Mouse (Mus musculus) urinary bladder, postnatal 25 days (tissue): ENCODE data around the gene Psmg1.

Experiments
- DNase-seq: peaks from one replicate; pipeline ENCODE4 v3.0.0; 2022; ENCODE audit warnings: low spot score

Psmg1 gene

GRCm38 (mm10) chr16:95958080-95958479, 32.7 kb downstream of the Psmg1 start:
- DNase-seq, result no peak

DNA sequence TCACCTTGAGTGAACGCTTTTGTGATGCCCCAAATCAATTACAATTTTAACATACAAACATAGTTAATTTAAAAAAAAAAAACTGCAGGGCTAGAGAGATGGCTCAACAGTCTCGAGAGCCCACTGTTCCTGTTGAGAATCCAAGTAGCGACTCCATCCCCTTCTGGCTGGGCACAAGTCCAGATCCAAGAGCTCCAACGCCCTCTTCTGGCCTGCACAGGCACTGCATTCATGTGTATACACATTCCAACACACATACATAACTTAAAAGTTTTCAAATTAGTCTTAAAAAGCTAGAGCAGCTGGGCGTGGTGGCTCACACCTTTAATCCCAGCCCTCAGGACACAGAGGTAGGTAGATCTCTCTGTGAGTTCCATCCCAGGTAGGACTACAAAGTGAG, 34.1 kb downstream of the Psmg1 start:
- no peak for DNase-seq

DNA sequence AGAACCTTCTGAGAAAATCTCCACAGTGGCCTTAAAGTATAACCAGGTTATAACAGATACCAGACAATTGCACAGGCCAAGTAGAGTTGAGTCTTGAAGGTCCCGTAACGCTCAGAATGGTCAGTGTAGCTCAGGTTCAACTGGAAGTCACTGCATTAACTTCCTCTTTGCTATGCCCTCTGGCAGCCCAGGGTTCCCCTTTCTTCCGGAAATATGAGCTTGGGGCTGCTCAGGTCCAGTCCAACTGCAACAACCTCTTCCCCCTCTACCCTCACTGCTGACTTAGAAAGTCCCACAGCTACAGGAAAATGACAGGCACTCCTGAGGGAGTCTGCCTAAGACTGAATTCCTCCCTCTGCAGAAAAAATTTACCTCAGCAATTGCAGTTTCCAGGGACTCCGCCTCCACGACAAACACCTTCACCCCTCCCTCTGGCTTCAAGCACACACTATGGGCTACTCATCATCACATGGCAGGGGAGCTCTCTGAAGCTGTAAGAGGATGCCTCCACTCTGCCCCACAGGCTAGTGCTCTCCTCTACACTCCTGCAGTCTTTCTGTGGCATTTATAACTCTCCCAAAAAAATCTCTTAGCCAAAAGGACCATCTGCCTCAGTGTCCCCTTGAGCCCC, 34.9 kb downstream of the Psmg1 start:
- no peak for DNase-seq

DNA sequence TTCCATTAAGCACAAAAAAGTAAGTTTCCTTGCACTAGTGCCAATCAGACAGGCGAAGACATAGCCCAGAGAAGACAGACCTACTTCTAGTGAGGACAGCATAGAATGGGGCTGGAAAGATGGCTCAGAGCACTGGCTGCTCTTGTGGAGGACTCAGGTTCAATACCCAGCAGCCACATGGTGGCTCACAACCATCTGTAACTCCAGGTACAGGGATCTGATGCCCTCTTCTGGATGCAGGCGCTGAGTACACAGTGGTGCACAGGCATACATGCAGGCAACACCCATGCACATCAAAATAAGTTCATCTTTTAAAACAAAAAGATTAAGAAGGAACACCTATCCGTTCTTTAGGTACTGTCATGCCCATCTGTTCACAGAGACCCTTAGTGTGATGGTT, 36.4 kb downstream of the Psmg1 start:
- no peak for DNase-seq

DNA sequence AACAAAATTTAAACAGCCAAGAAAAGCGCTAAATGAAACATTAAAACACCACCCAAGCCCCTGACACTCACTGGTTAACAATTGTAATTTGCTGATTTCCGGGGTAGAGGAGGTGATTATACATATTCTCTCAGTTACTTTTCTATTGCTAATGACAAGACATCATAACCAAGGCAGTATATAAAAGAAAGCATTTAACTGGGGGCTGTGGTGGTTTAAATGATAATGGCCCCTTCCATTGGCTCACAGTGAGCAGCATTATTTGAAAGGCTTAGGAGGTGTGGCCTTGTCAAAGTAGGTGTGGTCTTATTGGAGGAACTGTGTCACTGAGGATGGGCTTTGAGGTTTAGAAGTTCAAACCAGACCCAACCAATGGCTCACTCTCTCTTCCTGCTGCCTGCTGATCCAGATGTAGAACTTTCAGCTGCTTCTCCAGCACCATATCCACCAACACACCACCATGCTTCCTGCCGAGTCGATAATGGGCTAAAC, 37.6 kb downstream of the Psmg1 start:
- DNase-seq, result no peak

- no peak for DNase-seq
Measured at GRCm38 (mm10) chr16:95951471-95951870, 39.3 kb downstream of the Psmg1 start.

GRCm38 (mm10) chr16:95945389-95946311, 45.1 kb downstream of the Psmg1 start:
- DNase-seq, result peak; percentile 55

GRCm38 (mm10) chr16:95943186-95943585, 47.6 kb downstream of the Psmg1 start:
- no peak for DNase-seq

GRCm38 (mm10) chr16:95941575-95941974, 49.2 kb downstream of the Psmg1 start:
- no peak for DNase-seq

- DNase-seq, result no peak
Measured at GRCm38 (mm10) chr16:95935495-95935961, 55.2 kb downstream of the Psmg1 start.

GRCm38 (mm10) chr16:95932860-95933259, 57.9 kb downstream of the Psmg1 start:
- no peak for DNase-seq

DNA sequence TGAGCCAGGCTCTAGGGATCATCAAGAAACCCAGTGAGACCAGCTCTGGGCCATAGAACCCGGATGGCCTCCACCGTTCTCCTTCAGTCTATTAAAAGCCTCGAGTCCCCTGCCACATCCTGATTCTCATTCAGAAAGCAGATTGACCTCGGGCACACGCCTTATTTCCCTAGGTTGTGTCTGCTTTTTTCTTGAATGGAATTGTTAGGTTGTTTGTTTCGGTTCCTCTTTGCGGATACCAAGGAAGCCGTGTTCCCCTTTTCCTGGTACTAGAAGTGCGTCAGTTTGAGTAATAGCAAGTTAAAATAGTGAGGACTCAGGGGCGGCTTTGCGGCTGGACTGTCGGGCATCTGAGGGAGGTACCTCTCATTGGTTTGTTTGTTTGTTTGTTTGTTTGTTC, 59.3 kb downstream of the Psmg1 start:
- DNase-seq, result no peak
